Mouse (Mus musculus): ENCODE results near the gene Tm4sf1. TPM values are rescaled to one million over a fixed set of nuclear protein-coding genes. Genes with fewer than 3 reads are reported as not detected.

Gene Tm4sf1
- not detected for total RNA-seq (2023)

DNA sequence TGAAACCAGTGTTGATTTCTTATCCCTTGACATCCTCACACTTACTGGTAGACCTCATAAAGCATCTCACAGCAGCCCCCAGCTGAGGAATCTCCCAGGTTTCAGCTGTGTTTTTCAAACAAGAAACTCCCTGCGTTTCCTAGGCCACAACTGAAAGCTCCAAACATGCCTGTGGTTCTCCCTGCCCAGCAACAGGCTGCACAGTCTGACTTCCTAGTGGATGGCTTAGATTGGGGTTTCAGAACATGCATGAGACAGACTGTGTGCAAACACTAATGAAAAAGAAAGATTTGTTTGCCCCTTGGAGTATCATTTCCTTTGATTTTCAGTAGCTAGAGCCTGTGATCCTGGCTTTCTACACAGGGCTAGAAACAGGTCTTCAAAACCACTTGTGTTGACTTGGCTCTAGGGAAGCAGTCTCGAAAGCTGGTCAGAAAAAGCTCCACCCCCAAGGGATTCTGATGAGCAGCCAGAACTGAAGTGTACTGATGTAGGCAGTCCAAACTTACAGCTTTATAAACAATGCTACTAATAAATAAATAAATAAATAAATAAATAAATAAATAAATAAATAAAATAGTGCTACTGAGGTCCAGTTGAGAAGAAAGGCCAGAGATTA is at the start of gene Tm4sf1:
Gene Tm4sf1, minus strand, starts transcription at position 68 of the 619 bp plus-strand sequence.

Other genes starting within 250 kb of the Tm4sf1 start
- gene Tm4sf4, start 123.3 kb upstream of the Tm4sf1 start, total RNA-seq (2023), result not detected